Mouse (Mus musculus): ENCODE data around the gene H2-Aa.

GRCm38 (mm10) chr17:34234926-34235325 lies 52.7 kb downstream of the H2-Aa start:
- no peak for TF ChIP-seq GATA1 (IDR thresholded peaks at IDR 0.05; ENCODE audit: low read length)
- no peak for TF ChIP-seq TAL1 (IDR thresholded peaks at IDR 0.05; ENCODE audit: low read length)

All from erythroblast, embryonic 14.5 days (primary cell).